Mouse (Mus musculus) C2C12 (cell line): Measurements from ENCODE around the gene Megf8.

Source experiments
- CTCF ChIP-seq: IDR thresholded peaks from one replicate; pipeline ENCODE4 v1.5.1; 2011; ENCODE audit not compliant: control insufficient read depth, insufficient read depth, insufficient read length
- MAX ChIP-seq: IDR thresholded peaks from one replicate; pipeline ENCODE4 v1.6.1; 2011; ENCODE audit warnings: mild to moderate bottlenecking, control low read depth
- USF1 ChIP-seq: IDR thresholded peaks from one replicate; pipeline ENCODE4 v1.6.1; 2011; ENCODE audit warnings: low read depth, mild to moderate bottlenecking, control low read depth, moderate library complexity

DNA sequence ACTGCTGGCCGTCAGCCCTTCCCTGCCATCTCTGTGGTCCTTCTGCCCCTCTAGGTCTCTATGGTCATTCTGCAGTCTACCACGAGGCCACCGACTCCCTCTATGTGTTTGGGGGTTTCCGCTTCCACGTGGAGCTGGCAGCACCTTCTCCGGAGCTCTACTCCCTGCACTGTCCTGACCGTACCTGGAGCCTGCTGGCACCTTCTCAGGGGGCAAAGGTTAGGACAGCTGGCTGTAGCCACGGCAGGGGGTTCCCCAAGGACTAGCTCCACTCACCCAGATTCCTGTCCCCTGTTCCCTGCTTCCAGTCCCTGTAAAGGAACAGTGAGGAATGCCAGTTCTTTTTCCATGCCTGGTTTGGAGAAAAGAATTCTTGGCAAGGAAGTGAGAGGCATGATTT, 31.9 kb downstream of the Megf8 start:
- TF ChIP-seq CTCF (no peak), MAX (no peak), USF1 (no peak)
